Mouse (Mus musculus): ENCODE results near the gene H2al1k.
"Not testable (repeated sequence)": the region's sequence is repeated elsewhere in the genome, so short reads cannot be mapped to it uniquely, and the experiment has no call there.

The H2al1k gene

DNA sequence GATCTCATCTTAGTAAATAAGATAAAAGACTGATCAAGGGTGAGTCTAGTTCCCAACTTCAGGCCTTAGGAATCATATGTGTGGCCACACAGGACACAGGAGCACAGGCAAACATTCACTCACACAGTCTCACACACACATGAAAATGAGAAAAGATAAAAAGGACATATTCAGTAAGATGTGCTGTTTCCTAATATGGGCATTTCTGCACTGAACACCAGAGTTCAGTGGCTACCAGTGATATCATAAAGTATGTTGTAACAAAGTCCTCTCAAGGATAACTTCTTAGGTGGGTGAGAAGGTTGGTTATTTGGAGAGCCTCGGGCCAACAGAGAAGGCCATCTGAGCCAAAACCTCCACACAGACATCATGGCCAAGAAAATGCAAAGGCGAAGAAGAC, at the start of gene H2al1k:
Gene H2al1k (plus strand): TSS at position 301 of the 400 bp plus-strand sequence.
- not testable (repeated sequence) for DNase-seq

DNA sequence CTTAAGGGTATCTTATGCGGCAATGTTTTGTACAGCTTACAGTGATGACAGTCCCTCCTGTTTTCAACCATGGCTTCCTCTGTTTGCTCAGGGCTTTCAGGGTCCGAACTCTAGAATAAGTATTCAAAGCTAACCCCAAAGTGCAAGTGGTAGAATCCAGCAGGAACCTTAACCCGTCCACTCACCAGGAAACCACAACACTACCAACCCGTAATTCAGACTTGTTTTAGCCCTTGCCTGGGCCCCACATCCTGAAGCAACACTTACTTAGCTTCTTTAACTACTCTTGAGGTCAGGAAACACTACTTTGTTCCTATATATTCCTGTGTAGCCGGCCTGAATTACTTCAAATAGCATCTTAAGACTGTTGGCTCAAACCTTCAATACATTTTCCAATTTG, 47.6 kb upstream of the H2al1k start:
- no peak for DNase-seq

DNA sequence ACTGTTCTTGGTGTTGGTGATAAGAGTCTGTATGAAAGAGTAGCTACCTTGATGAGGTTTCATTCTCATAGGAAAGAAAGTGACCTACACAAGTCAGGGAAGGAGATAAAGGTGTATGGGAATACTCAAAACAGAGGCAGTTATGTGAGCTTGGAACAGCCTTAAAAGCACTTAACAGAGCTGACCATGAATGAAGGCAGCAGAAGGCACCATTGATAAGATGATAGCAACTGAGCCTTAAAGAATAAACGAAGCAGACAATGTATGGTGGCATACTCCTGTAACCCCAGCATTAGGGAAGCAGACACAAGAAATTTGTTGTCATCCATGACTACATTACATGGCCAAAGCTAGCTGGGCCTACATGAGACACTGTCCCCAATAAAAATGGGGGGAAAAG, 47.0 kb upstream of the H2al1k start:
- DNase-seq = no peak

DNA sequence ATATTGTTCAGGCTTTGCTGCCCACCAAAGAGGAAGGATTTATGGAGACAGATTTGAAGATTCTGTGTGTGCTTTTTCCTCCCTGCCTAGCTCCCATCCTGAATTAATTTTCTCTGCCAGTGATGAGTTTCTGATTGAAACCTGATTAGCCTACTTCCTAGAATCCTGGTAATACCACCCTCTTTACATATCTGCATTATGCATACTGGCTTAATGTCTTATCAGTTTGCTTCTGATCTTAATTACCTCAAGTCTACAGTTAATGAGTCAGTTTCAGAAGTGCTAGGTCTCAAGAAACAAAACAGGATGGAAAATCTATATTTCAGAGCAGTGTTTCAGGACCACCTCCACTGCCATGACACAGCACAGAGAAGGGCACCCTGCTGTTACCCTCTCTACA, 34.0 kb upstream of the H2al1k start:
- not testable (repeated sequence) for DNase-seq

DNA sequence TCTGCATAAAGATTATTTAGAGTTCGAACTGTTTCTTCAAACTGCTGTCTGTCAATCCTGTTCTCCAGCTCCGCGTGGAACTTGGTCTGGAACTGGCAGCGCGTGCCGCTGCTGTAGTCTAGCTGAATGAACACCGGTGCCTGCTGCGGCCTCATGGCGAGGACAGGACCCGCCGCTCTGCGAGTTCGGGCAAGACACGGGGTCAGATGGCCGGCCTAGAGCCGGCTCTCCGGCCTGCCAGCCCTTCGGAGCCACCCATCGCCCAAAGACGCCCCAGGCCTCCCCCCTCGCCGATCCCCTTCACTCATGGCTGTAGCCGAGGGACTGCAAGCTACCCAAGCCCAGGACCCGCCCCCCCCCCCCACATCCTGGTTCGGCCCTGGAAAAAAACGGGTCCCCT, 22.5 kb upstream of the H2al1k start:
- not testable (repeated sequence) for DNase-seq

DNA sequence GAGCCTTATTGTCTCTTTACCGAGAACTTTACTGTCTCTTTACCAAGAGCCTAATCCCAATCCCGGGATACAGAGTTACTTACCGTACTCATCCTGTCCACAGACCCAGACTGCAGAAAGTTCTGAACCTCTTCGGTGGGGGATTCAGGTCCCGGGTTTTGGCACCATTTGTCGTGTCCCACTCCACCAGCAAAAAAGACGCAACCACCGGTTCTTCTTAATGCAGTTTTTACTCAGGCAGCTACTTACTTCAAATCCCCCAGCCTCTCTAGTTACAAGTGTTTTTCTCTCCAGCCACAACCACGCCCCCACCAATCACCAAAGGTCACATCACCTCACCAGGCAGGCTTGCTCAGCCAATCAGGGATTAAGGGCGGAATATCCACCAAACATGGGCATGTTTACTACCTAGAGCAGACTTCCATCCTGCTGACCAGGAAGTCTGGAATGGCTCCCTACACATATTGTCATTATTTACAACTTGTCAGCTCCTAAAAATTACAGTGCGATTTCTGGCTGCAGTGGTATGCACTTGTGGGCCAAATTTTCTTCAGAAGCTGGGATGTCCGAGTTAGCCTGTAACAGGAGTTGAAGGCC, 18.0 kb upstream of the H2al1k start:
- DNase-seq = not testable (repeated sequence)

DNA sequence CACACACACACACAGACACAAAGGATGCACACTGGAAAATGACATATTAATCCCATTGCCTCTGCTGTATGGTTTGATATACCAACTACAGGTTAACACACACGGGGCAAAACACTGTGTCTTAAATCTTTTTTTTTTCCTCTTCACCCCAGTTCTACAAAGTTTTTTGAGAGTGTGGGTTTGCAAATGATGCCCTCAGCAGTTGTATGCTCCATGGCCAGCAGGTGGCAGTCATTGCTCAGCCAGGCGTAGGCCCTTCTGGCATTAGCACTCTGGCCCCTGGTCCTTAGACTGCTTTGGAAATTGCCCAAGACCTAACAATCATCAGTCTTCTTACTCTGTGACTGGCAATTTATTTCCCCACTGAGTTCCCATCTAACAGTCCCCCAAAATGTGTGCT, 17.4 kb upstream of the H2al1k start:
- DNase-seq = not testable (repeated sequence)

DNA sequence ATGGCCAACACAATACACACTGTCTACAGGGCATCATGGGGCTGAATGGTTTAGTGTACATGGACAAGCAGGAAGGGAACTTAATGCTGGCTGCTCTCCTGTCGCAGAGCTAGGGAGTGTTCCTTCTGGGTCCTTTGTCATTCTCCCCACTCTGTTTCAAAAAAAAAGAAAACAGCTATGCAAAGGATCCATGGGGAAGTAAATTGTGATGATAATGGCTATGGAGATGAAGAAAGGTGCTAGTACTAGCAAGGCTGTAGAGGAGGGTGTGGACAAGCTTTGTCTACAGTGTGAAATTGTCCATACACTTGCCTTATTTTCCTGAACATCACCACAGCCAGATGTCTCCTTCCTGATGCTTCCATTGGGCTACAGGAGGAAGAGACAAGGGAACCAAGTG, 15.4 kb upstream of the H2al1k start:
- DNase-seq = not testable (repeated sequence)

DNA sequence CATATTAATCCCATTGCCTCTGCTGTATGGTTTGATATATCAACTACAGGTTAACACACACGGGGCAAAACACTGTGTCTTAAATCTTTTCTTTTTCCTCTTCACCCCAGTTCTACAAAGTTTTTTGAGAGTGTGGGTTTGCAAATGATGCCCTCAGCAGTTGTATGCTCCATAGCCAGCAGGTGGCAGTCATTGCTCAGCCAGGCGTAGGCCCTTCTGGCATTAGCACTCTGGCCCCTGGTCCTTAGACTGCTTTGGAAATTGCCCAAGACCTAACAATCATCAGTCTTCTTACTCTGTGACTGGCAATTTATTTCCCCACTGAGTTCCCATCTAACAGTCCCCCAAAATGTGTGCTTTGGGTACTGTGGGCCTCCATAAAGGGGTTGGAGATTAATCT, 23.6 kb downstream of the H2al1k start:
- DNase-seq = not testable (repeated sequence)

DNA sequence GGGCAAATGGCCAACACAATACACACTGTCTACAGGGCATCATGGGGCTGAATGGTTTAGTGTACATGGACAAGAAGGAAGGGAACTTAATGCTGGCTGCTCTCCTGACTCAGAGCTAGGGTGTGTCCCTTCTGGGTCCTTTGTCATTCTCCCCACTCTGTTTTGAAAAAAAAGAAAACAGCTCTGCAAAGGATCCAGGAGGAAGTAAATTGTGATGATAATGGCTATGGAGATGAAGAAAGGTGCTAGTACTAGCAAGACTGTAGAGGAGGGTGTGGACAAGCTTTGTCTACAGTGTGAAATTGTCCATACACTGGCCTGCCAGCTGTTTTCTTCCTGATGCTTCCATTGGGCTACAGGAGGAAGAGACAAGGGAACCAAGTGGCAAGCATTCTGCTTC, 25.5 kb downstream of the H2al1k start:
- not testable (repeated sequence) for DNase-seq
